Mouse (Mus musculus): ENCODE data around the gene Metrn. TPM values are rescaled to one million over a fixed set of nuclear protein-coding genes. Genes with fewer than 3 reads are reported as not detected.
A peak's percentile ranks its signal among the peaks of the same experiment; 100 is the strongest.

Metrn gene
- total and polyA plus RNA-seq, 3 experiments = 16.9 to 50.1 (median 23.7) TPM

DNA sequence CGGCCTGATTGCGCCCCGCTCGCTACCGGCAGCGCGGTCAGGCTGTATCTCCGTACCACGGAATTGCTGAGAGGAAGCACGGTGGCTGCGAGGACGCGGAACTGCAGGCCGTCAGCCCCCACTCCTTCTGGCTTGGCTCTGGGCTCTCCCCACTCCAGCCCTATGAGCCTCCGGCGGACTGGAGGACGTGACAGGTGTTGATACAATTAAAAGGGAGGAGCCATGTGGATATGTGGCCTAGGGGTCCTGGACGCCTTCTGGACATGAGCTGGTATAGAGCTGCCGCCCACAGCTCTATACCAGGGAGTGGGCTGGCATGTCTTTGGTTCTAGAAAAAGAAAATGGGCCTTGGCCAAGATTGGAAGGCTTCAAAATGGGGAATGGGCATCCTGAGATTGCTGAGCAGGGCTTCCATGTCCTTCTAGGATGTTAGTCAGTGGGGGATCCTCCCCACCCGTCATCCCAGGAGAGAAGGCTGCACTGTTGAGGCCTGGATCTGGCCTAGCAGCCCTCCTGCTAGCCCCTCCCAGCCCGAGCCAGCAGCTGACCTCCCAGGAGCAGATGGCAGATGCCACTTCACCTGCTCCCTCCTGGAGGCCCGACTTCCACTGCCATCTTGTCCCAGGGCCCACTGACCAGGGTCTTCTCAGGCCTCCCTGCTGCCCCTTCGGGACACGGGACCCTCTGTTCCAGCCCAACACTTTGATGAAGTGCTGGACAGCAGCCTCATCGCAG is 12.8 kb upstream of the Metrn start:
- Histone ChIP-seq H3K4me2 (ENCODE audit: insufficient read depth, low read depth, poor library complexity, severe bottlenecking) (no peak overlapping the region), H3K27ac (ENCODE audit: insufficient read depth, low read depth) (no peak overlapping the region), H3K9ac (ENCODE audit: insufficient read depth, low read depth) (no peak overlapping the region), H3K9me3 (replicated peaks; ENCODE audit: low read length) (no peaks in the 10 kb centered on the region), H3K36me3 (replicated peaks in 1 of 2; ENCODE audit: control insufficient read depth in 1 of 2, insufficient read depth in 1 of 2, low read length in 1 of 2) (no peaks in the 10 kb centered on the region), H3K4me1 (ENCODE audit: control insufficient read depth in 1 of 2, insufficient read depth in 2 of 2) (no peaks in the 10 kb centered on the region), H3K27me3 (replicated peaks) (peaks cover 76% of the 10 kb centered on the region), H3K79me2 (replicated peaks; ENCODE audit: control insufficient read depth, extremely low read depth, insufficient read depth, poor library complexity, severe bottlenecking) (no peaks in the 10 kb centered on the region), H3K4me3 (replicated peaks in 1 of 3; ENCODE audit: low read depth in 2 of 3, low read length in 2 of 3, poor library complexity in 1 of 3) (no peak overlapping the region)
- dilution Hi-C loops (cut with MboI; ENCODE audit: extremely low pct_ligation_motif_present, extremely low pct_unique_long_range_greater_than_20kb, low sequenced_read_pairs) (no loop called here), in situ Hi-C loops (cut with MboI; ENCODE audit: low pct_ligation_motif_present, low pct_unique_long_range_greater_than_20kb, low sequenced_read_pairs) (no loop called here)
- DNase-seq (ENCODE audit: extremely low read depth) = no peak
- no peak for TF ChIP-seq SMC3 (IDR thresholded peaks at IDR 0.05; ENCODE audit: low read depth, low read length)
- TF ChIP-seq TBP (conservative IDR thresholded peaks at IDR 0.05; ENCODE audit: low read depth, low read length) = no peak
- TF ChIP-seq E2F4 (IDR thresholded peaks at IDR 0.05; ENCODE audit: insufficient replicate concordance, low read depth, low read length) = no peak
- TF ChIP-seq EP300 (IDR thresholded peaks at IDR 0.05; ENCODE audit: low read length) = no peak
- TF ChIP-seq TCF12 (IDR thresholded peaks at IDR 0.05; ENCODE audit: low read depth, low read length) = no peak
- TF ChIP-seq MEF2A (IDR thresholded peaks at IDR 0.05; ENCODE audit: borderline replicate concordance, low read depth, low read length) = no peak
- TF ChIP-seq IRF4 (IDR thresholded peaks at IDR 0.05; ENCODE audit: low read depth, low read length) = no peak
- TF ChIP-seq BHLHE40 (IDR thresholded peaks at IDR 0.05; ENCODE audit: low read depth, low read length) = no peak
- TF ChIP-seq POLR2A (IDR thresholded peaks at IDR 0.05; ENCODE audit: low read depth, low read length) = no peak
- no peak for TF ChIP-seq HCFC1 (IDR thresholded peaks at IDR 0.05; ENCODE audit: low read depth, low read length)
- TF ChIP-seq RAD21 (IDR thresholded peaks at IDR 0.05; ENCODE audit: low read depth, low read length) = no peak
- TF ChIP-seq MYC (IDR thresholded peaks at IDR 0.05; ENCODE audit: low read depth, low read length) = no peak
- TF ChIP-seq UBTF (IDR thresholded peaks at IDR 0.05; ENCODE audit: low read depth, low read length) = no peak
- TF ChIP-seq MAFK (IDR thresholded peaks at IDR 0.05; ENCODE audit: insufficient replicate concordance, low read length) = no peak
- no peak for TF ChIP-seq CHD1 (IDR thresholded peaks at IDR 0.05; ENCODE audit: low read depth, low read length)
- TF ChIP-seq USF2 (conservative IDR thresholded peaks at IDR 0.05; ENCODE audit: low read depth, low read length) = no peak
- no peak for TF ChIP-seq ZC3H11A (IDR thresholded peaks at IDR 0.05; ENCODE audit: low read depth, low read length)
- TF ChIP-seq POLR2AphosphoS2 (IDR thresholded peaks at IDR 0.05; ENCODE audit: low read depth, low read length) = no peak
- TF ChIP-seq JUND (conservative IDR thresholded peaks at IDR 0.05; ENCODE audit: low read depth, low read length) = no peak

DNA sequence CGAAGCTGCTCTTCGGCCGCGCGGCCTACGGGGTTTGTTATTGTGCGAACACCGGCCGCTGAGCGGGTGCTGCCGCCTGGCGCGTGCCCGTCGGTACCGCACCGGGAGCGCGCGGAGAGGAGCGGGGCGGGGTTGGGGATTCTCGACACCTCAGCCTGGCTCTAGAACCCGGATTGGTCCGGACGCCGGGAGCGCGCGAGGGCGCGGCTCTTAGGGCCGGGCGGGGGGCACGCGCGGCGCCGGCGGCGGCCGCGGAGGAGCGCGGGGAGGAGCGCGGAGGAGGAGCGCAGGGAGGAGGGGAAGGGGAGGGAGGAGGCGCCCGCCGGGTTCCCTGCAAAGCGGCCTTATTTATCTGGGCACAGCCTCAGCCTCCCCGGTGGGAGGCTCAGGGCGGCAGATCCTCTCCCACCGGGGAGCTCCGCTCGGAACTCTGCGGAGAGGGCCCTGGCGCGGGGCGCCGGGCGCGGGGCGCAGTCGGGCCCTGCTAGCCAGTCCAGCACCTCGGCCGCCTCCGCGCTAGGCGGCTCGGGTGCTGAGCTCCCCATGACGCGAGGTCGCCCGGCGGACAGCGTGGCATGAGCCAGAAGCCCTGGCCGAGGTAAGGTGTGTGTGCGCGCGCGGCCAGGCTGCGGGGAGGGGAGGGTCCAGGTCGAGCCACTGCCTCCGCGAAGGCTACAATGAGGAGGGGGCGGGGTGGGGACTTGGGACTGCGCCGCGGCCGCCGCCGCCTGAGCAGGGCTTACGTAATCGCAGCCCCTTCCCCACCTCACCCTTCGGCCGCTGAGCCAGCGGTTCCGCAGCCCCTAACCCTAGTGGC is 12.1 kb upstream of the Metrn start, which contains the start of gene Fbxl16:
TSS of gene Fbxl16 (plus strand) at position 297 of the 817 bp plus-strand sequence.
- Histone ChIP-seq H3K4me2 (ENCODE audit: insufficient read depth, low read depth, poor library complexity, severe bottlenecking) (no peak within 1 kb of the TSS), H3K27me3 (replicated peaks) (peaks cover 74% of the 10 kb centered on the region), H3K4me1 (ENCODE audit: control insufficient read depth in 1 of 2, insufficient read depth in 2 of 2) (no peaks in the 10 kb centered on the region), H3K36me3 (replicated peaks in 1 of 2; ENCODE audit: control insufficient read depth in 1 of 2, insufficient read depth in 1 of 2, low read length in 1 of 2) (no peaks in the 10 kb centered on the region), H3K27ac (ENCODE audit: insufficient read depth, low read depth) (no peak within 1 kb of the TSS), H3K79me2 (replicated peaks; ENCODE audit: control insufficient read depth, extremely low read depth, insufficient read depth, poor library complexity, severe bottlenecking) (no peaks in the 10 kb centered on the region), H3K9me3 (replicated peaks; ENCODE audit: low read length) (no peaks in the 10 kb centered on the region), H3K4me3 (replicated peaks in 1 of 3; ENCODE audit: low read depth in 2 of 3, low read length in 2 of 3, poor library complexity in 1 of 3) (no peak within 1 kb of the TSS), H3K9ac (ENCODE audit: insufficient read depth, low read depth) (no peak within 1 kb of the TSS)
- TF ChIP-seq ZC3H11A (IDR thresholded peaks at IDR 0.05; ENCODE audit: low read depth, low read length) = no peak
- no peak for TF ChIP-seq RCOR1 (conservative IDR thresholded peaks at IDR 0.05; ENCODE audit: low read depth, low read length)
- TF ChIP-seq CTCF (conservative IDR thresholded peaks at IDR 0.05 in 1 of 2, IDR thresholded peaks at IDR 0.05 in 1 of 2; ENCODE audit: low read depth in 2 of 2, low read length in 2 of 2) = peak in 1 of 2 experiments; percentile 0; a peak in 1 of 4 replicates
- TF ChIP-seq RAD21 (IDR thresholded peaks at IDR 0.05; ENCODE audit: low read depth, low read length) = no peak
- dilution Hi-C loops (cut with MboI; ENCODE audit: extremely low pct_ligation_motif_present, extremely low pct_unique_long_range_greater_than_20kb, low sequenced_read_pairs) (no loop called here), in situ Hi-C loops (cut with MboI; ENCODE audit: low pct_ligation_motif_present, low pct_unique_long_range_greater_than_20kb, low sequenced_read_pairs) (no loop called here)
- no peak for DNase-seq (ENCODE audit: extremely low read depth)
